Mouse (Mus musculus): ENCODE measurements around the gene Ninj2.

GRCm38 (mm10) chr6:120152739-120153696 lies 59.9 kb downstream of the Ninj2 start:
- TF ChIP-seq CTCF (IDR thresholded peaks at IDR 0.05; ENCODE audit: low read depth, low read length) = no peak
- TF ChIP-seq GATA1 (IDR thresholded peaks at IDR 0.05; ENCODE audit: borderline replicate concordance, low read length) = no peak

Data from G1E (cell line).